Mouse (Mus musculus) liver, embryonic 14.5 days (tissue): ENCODE data around the gene Bcl7b.

Experiments
- CTCF ChIP-seq: IDR thresholded peaks from 2 replicates; pipeline ENCODE4 v1.5.1; 2016; ENCODE audit warnings: antibody characterized with exemption, low read depth, control low read depth
- EP300 ChIP-seq: IDR thresholded peaks from 2 replicates; pipeline ENCODE4 v1.6.1; 2016; ENCODE audit warnings: antibody characterized with exemption, low read depth

DNA sequence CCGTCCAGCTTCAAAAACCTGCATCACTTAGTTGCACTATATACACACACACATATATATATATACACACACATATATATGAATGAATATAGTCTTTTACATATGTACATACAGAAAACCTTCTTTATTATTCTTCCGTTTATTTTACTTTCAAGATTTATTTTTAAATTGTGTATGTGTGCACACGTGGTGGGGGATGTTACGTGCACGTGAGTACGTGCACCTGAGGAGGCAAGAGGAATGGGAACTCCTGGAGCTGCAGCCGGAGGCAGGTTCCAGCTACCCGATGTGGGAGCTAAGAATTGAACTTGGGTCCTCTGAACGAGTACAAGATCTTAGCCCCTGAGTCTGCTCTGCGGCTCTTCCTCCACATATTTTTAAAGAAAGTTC is 18.1 kb downstream of the Bcl7b start:
- TF ChIP-seq CTCF = no peak
- TF ChIP-seq EP300 = no peak
